In genomic region chr5:137629306-137629721, GRCm38 (mm10) we compare ENCODE assay signal across 8 mouse cellular contexts. TPM values are rescaled to one million over a fixed set of nuclear protein-coding genes. Genes with fewer than 3 reads are reported as not detected.
DNase-seq lines count a peak whose midpoint lies in the region; ATAC-seq lines count a peak whose summit lies in the region.

No protein-coding gene starts in this region.

- peak; percentile 36 for ATAC-seq in limb, embryonic 11.5 days (ENCODE audit: insufficient number of reproducible peaks, low FRiP score, low TSS enrichment, low read depth)

- H3K27me3 ChIP-seq in heart, embryonic 10.5 days (ENCODE audit: insufficient read depth, poor library complexity, severe bottlenecking): no peaks in the 10 kb centered on the region
- no peaks in the 10 kb centered on the region for H3K27me3 ChIP-seq in limb, embryonic 11.5 days (ENCODE audit: control insufficient read depth, insufficient read depth, low read length)
- H3K27me3 ChIP-seq in midbrain, embryonic 10.5 days (ENCODE audit: low read depth, poor library complexity, severe bottlenecking): no peaks in the 10 kb centered on the region

- peak overlapping the region; percentile 75 for H3K4me3 ChIP-seq in heart, embryonic 10.5 days
- H3K4me3 ChIP-seq in limb, embryonic 11.5 days (ENCODE audit: low read depth, low read length): peak overlapping the region; percentile 91
- peak overlapping the region; percentile 94 for H3K4me3 ChIP-seq in midbrain, embryonic 10.5 days

- peak overlapping the region; percentile 76 for H3K4me2 ChIP-seq in limb, embryonic 11.5 days (ENCODE audit: low read depth, severe bottlenecking)

- no peaks in the 10 kb centered on the region for H3K9me3 ChIP-seq in heart, embryonic 10.5 days
- H3K9me3 ChIP-seq in limb, embryonic 11.5 days (ENCODE audit: control insufficient read depth, low read length): no peaks in the 10 kb centered on the region
- H3K9me3 ChIP-seq in midbrain, embryonic 10.5 days (replicated peaks): no peaks in the 10 kb centered on the region

- H3K9ac ChIP-seq in limb, embryonic 11.5 days (ENCODE audit: low read length): peak overlapping the region; percentile 82

- H3K36me3 ChIP-seq in heart, embryonic 10.5 days: peaks cover 13% of the 10 kb centered on the region
- no peaks in the 10 kb centered on the region for H3K36me3 ChIP-seq in limb, embryonic 11.5 days (ENCODE audit: control insufficient read depth, insufficient read depth, low read length)
- H3K36me3 ChIP-seq in midbrain, embryonic 10.5 days: peaks cover 27% of the 10 kb centered on the region

- H3K4me1 ChIP-seq in heart, embryonic 10.5 days: peaks cover 33% of the 10 kb centered on the region
- H3K4me1 ChIP-seq in limb, embryonic 11.5 days (ENCODE audit: control insufficient read depth, insufficient read depth, low read length): peaks cover 21% of the 10 kb centered on the region
- peaks cover 71% of the 10 kb centered on the region for H3K4me1 ChIP-seq in midbrain, embryonic 10.5 days

- WGBS in heart, embryonic 10.5 days: 0% methylated on average over 23 of the region's 23 CpGs
- WGBS in limb, embryonic 11.5 days: under 1% methylated on average over 23 of the region's 23 CpGs
- 1% methylated on average over 23 of the region's 23 CpGs for WGBS in midbrain, embryonic 10.5 days

- DNase-seq in heart, embryonic 10.5 days (ENCODE audit: low spot score): peak; percentile 86
- no peak for DNase-seq in heart, adult 11 months
- DNase-seq in MN1 (ENCODE audit: low spot score): peak; percentile 71
- DNase-seq in forelimb bud, embryonic 11.5 days (ENCODE audit: low read depth, low spot score): peak; percentile 38
- DNase-seq in limb, embryonic 11.5 days (ENCODE audit: low spot score): peak; percentile 74
- DNase-seq in midbrain, embryonic 10.5 days (ENCODE audit: low spot score): no peak
- DNase-seq in adrenal gland, postnatal 4 days (ENCODE audit: low spot score in 2 of 2): no peak
- no peak for DNase-seq in thymus, postnatal 14 days

- peak overlapping the region; percentile 92 for H3K27ac ChIP-seq in heart, embryonic 10.5 days
- peak overlapping the region; percentile 92 for H3K27ac ChIP-seq in limb, embryonic 11.5 days (replicated peaks; ENCODE audit: low read depth, low read length)
- peak overlapping the region; percentile 96 for H3K27ac ChIP-seq in midbrain, embryonic 10.5 days (replicated peaks)

RNA-seq across cellular contexts. Expression of gene Gm20605, which starts 0.3 kb away (rescaled TPM):
- polyA plus RNA-seq in heart, embryonic 10.5 days (2016; fragmentation: Nextera tagmentation; extraction: Ambion mirVana): 7.7 and 9.8 TPM in 2 replicates
- 6.5 and 11.5 TPM in 2 replicates for polyA plus RNA-seq in limb, embryonic 11.5 days (2014; fragmentation: Nextera tagmentation; extraction: Ambion mirVana)
- 14.0 and 15.4 TPM in 2 replicates for polyA plus RNA-seq in midbrain, embryonic 10.5 days (2016; fragmentation: Nextera tagmentation; extraction: Ambion mirVana)
- 10 to 100 TPM; 16.3 to 16.4 TPM for total RNA-seq in adrenal gland, postnatal 4 days (2021)

RNA-seq across cellular contexts. Expression of gene Lrch4, which starts 0.4 kb away (rescaled TPM):
- polyA plus RNA-seq in heart, embryonic 10.5 days (2016; fragmentation: Nextera tagmentation; extraction: Ambion mirVana): 23.3 and 23.7 TPM in 2 replicates
- 31.1 and 35.3 TPM in 2 replicates for polyA plus RNA-seq in limb, embryonic 11.5 days (2014; fragmentation: Nextera tagmentation; extraction: Ambion mirVana)
- 27.2 and 32.7 TPM in 2 replicates for polyA plus RNA-seq in midbrain, embryonic 10.5 days (2016; fragmentation: Nextera tagmentation; extraction: Ambion mirVana)
- total RNA-seq in adrenal gland, postnatal 4 days (2021): 10 to 100 TPM; 27.9 to 34.5 TPM

RNA-seq across cellular contexts. Expression of gene Fbxo24, which starts 0.5 kb away (rescaled TPM):
- 0.28 and 0.31 TPM in 2 replicates for polyA plus RNA-seq in heart, embryonic 10.5 days (2016; fragmentation: Nextera tagmentation; extraction: Ambion mirVana)
- polyA plus RNA-seq in limb, embryonic 11.5 days (2014; fragmentation: Nextera tagmentation; extraction: Ambion mirVana): 0.11 and 0.24 TPM in 2 replicates
- 0.25 and 0.28 TPM in 2 replicates for polyA plus RNA-seq in midbrain, embryonic 10.5 days (2016; fragmentation: Nextera tagmentation; extraction: Ambion mirVana)
- 1 to 10 TPM; 1.2 to 3.3 TPM for total RNA-seq in adrenal gland, postnatal 4 days (2021)

RNA-seq across cellular contexts. Expression of gene Sap25, which starts 11.8 kb away (rescaled TPM):
- polyA plus RNA-seq in heart, embryonic 10.5 days (2016; fragmentation: Nextera tagmentation; extraction: Ambion mirVana): 4.8 and 6.4 TPM in 2 replicates
- polyA plus RNA-seq in limb, embryonic 11.5 days (2014; fragmentation: Nextera tagmentation; extraction: Ambion mirVana): 8.2 and 9.2 TPM in 2 replicates
- polyA plus RNA-seq in midbrain, embryonic 10.5 days (2016; fragmentation: Nextera tagmentation; extraction: Ambion mirVana): 7.7 and 7.8 TPM in 2 replicates
- total RNA-seq in adrenal gland, postnatal 4 days (2021): 1 to 10 TPM; 8.3 to 8.9 TPM

RNA-seq across cellular contexts. Expression of gene Pcolce, which starts 15.7 kb away (rescaled TPM):
- 114 and 137 TPM in 2 replicates for polyA plus RNA-seq in heart, embryonic 10.5 days (2016; fragmentation: Nextera tagmentation; extraction: Ambion mirVana)
- polyA plus RNA-seq in limb, embryonic 11.5 days (2014; fragmentation: Nextera tagmentation; extraction: Ambion mirVana): 150 TPM in 2 replicates
- polyA plus RNA-seq in midbrain, embryonic 10.5 days (2016; fragmentation: Nextera tagmentation; extraction: Ambion mirVana): 61.4 and 68.2 TPM in 2 replicates
- 100 to 1,000 TPM; 549 to 594 TPM for total RNA-seq in adrenal gland, postnatal 4 days (2021)

Comparison
In these comparisons a context has a peak if more than half of its experiments do, and no peak if none do; other contexts are left out.
1. DNase-seq: peak in heart, embryonic 10.5 days (single experiment), MN1 (single experiment), forelimb bud, embryonic 11.5 days (single experiment) and limb, embryonic 11.5 days (single experiment); none in heart, adult 11 months (single experiment), midbrain, embryonic 10.5 days (single experiment), adrenal gland, postnatal 4 days (0 of 2) and thymus, postnatal 14 days (single experiment).
2. Peak in every context shown above with its lines, with median percentiles within 50 percentile points of each other: H3K27ac ChIP-seq and H3K4me3 ChIP-seq.